Mouse (Mus musculus) liver, postnatal 0 days (tissue): Measurements from ENCODE around the gene Cox7a2.

Experiments
- CTCF ChIP-seq: sonication (generic); IDR thresholded peaks from 2 replicates; pipeline ENCODE4 v1.5.1; 2016; ENCODE audit warnings: antibody characterized with exemption, low read depth
- EP300 ChIP-seq: IDR thresholded peaks from 2 replicates; pipeline ENCODE4 v1.6.1; 2016; ENCODE audit warnings: antibody characterized with exemption, low read depth, mild to moderate bottlenecking

DNA sequence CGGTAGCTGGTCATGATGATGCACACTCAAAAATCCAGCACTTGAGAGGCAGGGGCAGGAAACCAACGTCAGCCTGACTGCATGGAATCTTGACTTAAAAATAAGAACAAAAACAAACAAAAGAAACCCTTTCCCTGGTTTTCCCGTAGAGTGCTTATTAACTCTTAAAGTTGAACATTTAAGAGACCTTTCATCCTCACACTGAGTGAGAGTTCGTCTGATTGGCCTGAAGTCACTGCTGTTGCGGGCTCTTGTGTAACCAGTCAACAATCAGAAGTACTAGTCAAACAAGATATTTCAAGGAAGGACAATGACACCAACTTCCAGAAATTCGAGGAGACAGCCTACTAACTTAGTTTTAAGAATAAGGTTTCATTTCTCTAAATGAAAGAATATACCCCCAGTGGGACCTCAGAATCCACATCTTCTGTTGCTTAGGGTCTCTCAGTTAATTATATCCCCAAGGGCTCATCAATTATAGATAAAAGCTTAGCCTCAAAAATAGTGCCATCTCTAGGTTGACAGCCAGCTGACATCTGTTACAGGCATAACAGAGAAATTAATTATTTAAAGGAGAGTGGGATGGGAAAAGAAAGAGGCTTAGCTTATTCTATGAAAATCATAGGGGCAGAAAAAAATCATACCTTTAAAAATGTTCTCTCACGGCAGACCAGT is 36.9 kb upstream of the Cox7a2 start:
- TF ChIP-seq CTCF, result no peak
- TF ChIP-seq EP300, result no peak
